Mouse (Mus musculus): ENCODE data around the gene Tmco1.

Tmco1 gene

GRCm38 (mm10) chr1:167378019-167378418, 69.8 kb downstream of the Tmco1 start:
- no peak for DNase-seq

DNA sequence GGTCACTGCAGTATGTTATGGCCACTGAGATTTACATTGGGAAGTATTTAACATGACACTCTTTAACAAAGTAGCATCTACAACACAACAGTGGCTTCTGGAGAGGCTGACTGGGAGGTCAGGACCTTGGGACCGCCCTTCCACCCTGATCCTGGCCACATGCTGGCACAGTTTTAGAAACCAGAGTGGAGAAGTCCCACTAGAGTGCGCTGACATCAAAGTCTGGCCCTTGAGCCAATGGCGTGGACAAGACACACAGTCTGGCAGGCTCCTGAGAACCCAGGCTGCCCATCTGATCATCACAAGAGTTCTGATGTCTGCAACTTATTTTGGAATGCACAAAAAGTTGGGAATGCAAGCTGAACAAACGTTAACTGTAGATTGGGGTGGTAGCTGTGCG, 71.6 kb downstream of the Tmco1 start:
- DNase-seq, result no peak

DNA sequence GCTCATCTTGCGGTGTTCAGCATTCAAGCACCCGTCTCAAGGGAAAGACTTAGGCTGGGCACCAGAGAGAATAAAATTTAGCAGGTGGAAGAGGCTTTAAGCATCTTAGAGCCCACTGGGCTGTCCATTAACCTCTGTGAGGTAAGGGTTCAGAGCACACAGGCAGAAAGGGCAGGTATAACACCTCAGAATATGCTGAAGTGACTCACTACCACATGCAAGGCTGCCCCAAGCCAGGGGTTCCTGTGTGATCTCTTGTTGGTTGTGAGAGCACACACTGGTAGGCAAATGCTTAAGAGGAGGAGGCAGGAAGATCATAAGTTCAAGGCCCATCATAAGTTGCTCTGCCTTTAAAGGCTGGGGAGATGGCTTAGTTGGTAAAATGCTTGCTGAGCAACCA, 72.0 kb downstream of the Tmco1 start:
- no peak for DNase-seq

GRCm38 (mm10) chr1:167381050-167382015, 73.2 kb downstream of the Tmco1 start:
- DNase-seq, result no peak

- no peak for DNase-seq
These were observed 74.1 kb downstream of the Tmco1 start for GRCm38 (mm10) chr1:167382316-167382715.

- DNase-seq, result no peak
These were observed 74.6 kb downstream of the Tmco1 start for GRCm38 (mm10) chr1:167382763-167383162.

GRCm38 (mm10) chr1:167383178-167383577, 75.0 kb downstream of the Tmco1 start:
- no peak for DNase-seq

Data from layer of hippocampus, adult 9-11 months (tissue).